Mouse (Mus musculus): Measurements from ENCODE around the gene Usp35. TPM values are rescaled to one million over a fixed set of nuclear protein-coding genes. Genes with fewer than 3 reads are reported as not detected.

Gene Usp35
- polyA plus RNA-seq, 1 experiment: 13.0 TPM

GRCm38 (mm10) chr7:97330931-97331645, 732 bp downstream of the Usp35 start:
- DNase-seq (ENCODE audit: low read depth): no peak
- TF ChIP-seq POLR2A (IDR thresholded peaks at IDR 0.05; ENCODE audit: borderline replicate concordance, extremely low read depth, insufficient read depth, insufficient read length, poor library complexity, severe bottlenecking) (no peak), CTCF (IDR thresholded peaks at IDR 0.05; ENCODE audit: borderline replicate concordance, extremely low read depth, insufficient read depth, insufficient read length) (no peak)

- DNase-seq (ENCODE audit: low read depth): no peak
- TF ChIP-seq POLR2A (IDR thresholded peaks at IDR 0.05; ENCODE audit: borderline replicate concordance, extremely low read depth, insufficient read depth, insufficient read length, poor library complexity, severe bottlenecking) (no peak), CTCF (IDR thresholded peaks at IDR 0.05; ENCODE audit: borderline replicate concordance, extremely low read depth, insufficient read depth, insufficient read length) (no peak)
These were observed 2.1 kb downstream of the Usp35 start for GRCm38 (mm10) chr7:97329676-97330075.

- no peak for DNase-seq (ENCODE audit: low read depth)
- TF ChIP-seq CTCF (IDR thresholded peaks at IDR 0.05; ENCODE audit: borderline replicate concordance, extremely low read depth, insufficient read depth, insufficient read length) (no peak), POLR2A (IDR thresholded peaks at IDR 0.05; ENCODE audit: borderline replicate concordance, extremely low read depth, insufficient read depth, insufficient read length, poor library complexity, severe bottlenecking) (no peak)
These were observed 2.8 kb downstream of the Usp35 start for GRCm38 (mm10) chr7:97328891-97329588.

- DNase-seq (ENCODE audit: low read depth): no peak
- no peak for TF ChIP-seq POLR2A (IDR thresholded peaks at IDR 0.05; ENCODE audit: borderline replicate concordance, extremely low read depth, insufficient read depth, insufficient read length, poor library complexity, severe bottlenecking)
These were observed 4.4 kb downstream of the Usp35 start for GRCm38 (mm10) chr7:97327376-97327775.

DNA sequence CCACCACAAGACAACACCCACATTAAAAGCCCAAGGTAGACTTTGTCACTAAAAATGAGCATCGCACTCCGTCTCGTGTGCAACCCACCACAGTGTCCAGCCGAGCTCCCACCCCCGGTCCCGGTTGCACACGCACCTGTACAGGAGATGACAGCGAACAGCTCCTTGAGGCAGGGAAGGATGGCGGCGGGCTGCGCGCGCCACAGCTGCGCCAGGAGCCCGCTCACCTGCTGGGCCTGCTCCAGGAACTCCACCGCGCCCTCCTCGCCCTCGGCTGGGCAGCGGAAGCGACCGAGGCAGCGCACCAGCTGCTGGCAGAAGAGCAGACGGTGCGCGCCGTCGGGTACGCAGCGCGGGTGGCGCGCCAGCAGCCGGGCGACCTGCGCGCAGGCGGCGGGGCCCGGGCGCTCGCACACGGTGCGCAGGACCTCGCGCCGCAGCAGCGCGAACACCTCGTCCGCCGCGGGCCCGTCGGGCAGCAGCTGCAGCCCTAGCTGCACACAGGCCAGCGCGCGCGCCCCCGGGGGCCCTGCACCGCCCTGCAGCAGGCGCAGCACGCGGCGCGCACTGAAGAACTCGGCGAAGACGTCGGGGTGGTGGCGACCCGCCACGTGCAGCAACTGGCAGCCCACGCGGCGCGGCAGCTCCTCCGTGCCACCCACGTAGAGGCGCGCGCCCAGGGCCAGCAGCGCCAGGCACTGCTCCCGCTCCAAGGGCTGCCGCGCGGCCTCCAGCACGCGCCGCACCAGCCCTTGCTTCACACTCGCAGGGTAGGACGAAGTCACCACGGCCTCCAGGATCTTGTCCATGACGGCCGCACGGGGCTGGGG, 6.4 kb downstream of the Usp35 start:
- no peak for TF ChIP-seq CTCF (IDR thresholded peaks at IDR 0.05; ENCODE audit: borderline replicate concordance, extremely low read depth, insufficient read depth, insufficient read length)
- TF ChIP-seq POLR2A (IDR thresholded peaks at IDR 0.05; ENCODE audit: borderline replicate concordance, extremely low read depth, insufficient read depth, insufficient read length, poor library complexity, severe bottlenecking): no peak
- peak; percentile 39 for DNase-seq (ENCODE audit: low read depth)

DNA sequence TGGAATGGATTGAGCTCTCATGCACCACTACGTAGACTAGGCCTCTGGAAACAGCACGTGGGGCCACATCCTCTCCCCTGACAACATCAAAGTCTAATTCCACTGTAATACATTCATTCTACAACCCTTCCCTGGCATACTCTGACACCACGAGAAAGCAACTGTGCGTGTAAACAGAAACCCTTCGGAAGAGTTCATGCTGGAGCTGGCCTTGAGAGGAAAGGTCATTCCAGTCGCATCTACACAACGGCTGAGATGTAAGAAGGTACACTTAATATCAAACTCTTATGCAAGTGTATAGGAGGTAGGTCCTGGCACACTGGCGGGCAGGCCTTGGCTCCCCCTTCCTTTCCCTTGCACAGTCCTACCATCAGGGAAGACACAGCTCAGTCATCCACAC, 7.5 kb downstream of the Usp35 start:
- no peak for TF ChIP-seq CTCF (IDR thresholded peaks at IDR 0.05; ENCODE audit: borderline replicate concordance, extremely low read depth, insufficient read depth, insufficient read length)
- DNase-seq (ENCODE audit: low read depth): no peak

DNA sequence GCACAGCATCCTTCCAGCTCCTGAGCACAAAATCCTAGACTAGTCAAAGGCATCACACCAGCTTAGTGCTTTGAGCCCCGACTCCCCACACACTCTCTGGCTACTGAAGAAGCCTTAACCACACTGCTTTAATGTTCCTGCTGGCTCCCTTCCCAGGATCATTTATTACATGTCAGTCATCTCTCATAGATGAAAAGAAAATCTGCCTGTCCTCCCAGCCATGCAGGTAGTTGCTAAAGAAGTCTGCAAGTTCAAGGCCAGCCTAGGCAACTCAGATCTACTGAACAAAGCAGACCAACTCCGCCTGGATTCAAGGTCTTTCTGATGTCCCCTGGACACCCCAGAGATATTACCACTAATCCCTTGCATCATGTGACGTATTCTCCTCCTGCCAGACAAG, 14.1 kb downstream of the Usp35 start:
- TF ChIP-seq CTCF (IDR thresholded peaks at IDR 0.05; ENCODE audit: borderline replicate concordance, extremely low read depth, insufficient read depth, insufficient read length) (no peak), POLR2A (IDR thresholded peaks at IDR 0.05; ENCODE audit: borderline replicate concordance, extremely low read depth, insufficient read depth, insufficient read length, poor library complexity, severe bottlenecking) (no peak)
- peak; percentile 23 for DNase-seq (ENCODE audit: low read depth)

- no peak for DNase-seq (ENCODE audit: low read depth)
- TF ChIP-seq CTCF (IDR thresholded peaks at IDR 0.05; ENCODE audit: borderline replicate concordance, extremely low read depth, insufficient read depth, insufficient read length) (no peak), POLR2A (IDR thresholded peaks at IDR 0.05; ENCODE audit: borderline replicate concordance, extremely low read depth, insufficient read depth, insufficient read length, poor library complexity, severe bottlenecking) (no peak)
These were observed 16.2 kb downstream of the Usp35 start for GRCm38 (mm10) chr7:97315656-97316055.

DNA sequence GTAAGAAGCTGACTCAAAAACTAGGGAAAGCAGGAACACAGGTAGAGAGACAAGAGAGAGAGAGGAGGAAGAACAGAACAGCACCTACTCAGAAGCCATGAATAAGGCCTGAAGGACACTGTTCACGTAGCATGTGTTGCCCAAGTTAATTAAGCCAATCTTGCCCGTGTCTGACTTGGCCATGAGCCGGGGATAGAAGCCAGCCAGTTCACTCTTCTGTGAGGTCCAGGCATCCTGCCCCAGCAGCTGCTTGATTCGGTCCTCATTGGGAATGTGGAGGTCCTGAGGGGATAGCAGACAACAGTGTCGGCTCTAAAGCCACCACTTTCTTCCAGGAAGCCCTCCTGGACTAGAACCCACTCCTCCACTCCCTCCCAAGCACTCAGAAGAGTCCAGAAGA, 17.2 kb downstream of the Usp35 start:
- DNase-seq (ENCODE audit: low read depth): no peak
- TF ChIP-seq POLR2A (IDR thresholded peaks at IDR 0.05; ENCODE audit: borderline replicate concordance, extremely low read depth, insufficient read depth, insufficient read length, poor library complexity, severe bottlenecking) (no peak), CTCF (IDR thresholded peaks at IDR 0.05; ENCODE audit: borderline replicate concordance, extremely low read depth, insufficient read depth, insufficient read length) (no peak)

- TF ChIP-seq POLR2A (IDR thresholded peaks at IDR 0.05; ENCODE audit: borderline replicate concordance, extremely low read depth, insufficient read depth, insufficient read length, poor library complexity, severe bottlenecking): no peak
- no peak for TF ChIP-seq CTCF (IDR thresholded peaks at IDR 0.05; ENCODE audit: borderline replicate concordance, extremely low read depth, insufficient read depth, insufficient read length)
- DNase-seq (ENCODE audit: low read depth): no peak
These were observed 18.3 kb downstream of the Usp35 start for GRCm38 (mm10) chr7:97313364-97313995.

GRCm38 (mm10) chr7:97312856-97313255, 19.0 kb downstream of the Usp35 start:
- DNase-seq (ENCODE audit: low read depth): no peak

More at GRCm38 (mm10) chr7:97312856-97313255, 19.0 kb downstream of the Usp35 start:
- no peak for TF ChIP-seq POLR2A (IDR thresholded peaks at IDR 0.05; ENCODE audit: borderline replicate concordance, extremely low read depth, insufficient read depth, insufficient read length, poor library complexity, severe bottlenecking)
